Mouse (Mus musculus) CH12.LX (cell line): ENCODE measurements around the gene Ppil6.

Source experiments
- CTCF ChIP-seq, 2 experiments: IDR thresholded peaks in 1 of 2; conservative IDR thresholded peaks in 1 of 2; 2 replicates each; pipeline ENCODE4 v1.5.1; 2011 to 2012; ENCODE audit warnings: low read depth in 2 of 2, low read length in 2 of 2, improper control_type of control experiment in 1 of 2, inconsistent platforms in 1 of 2, mild to moderate bottlenecking in 1 of 2, moderate library complexity in 1 of 2
- EP300 ChIP-seq: IDR thresholded peaks from 2 replicates; pipeline ENCODE4 v1.6.1; 2011; ENCODE audit warnings: low read length, improper control_type of control experiment
- MAFK ChIP-seq: IDR thresholded peaks from 2 replicates; pipeline ENCODE4 v1.6.1; 2011; ENCODE audit warnings: low read length, improper control_type of control experiment; ENCODE audit not compliant: insufficient replicate concordance
- MAX ChIP-seq: IDR thresholded peaks from 2 replicates; pipeline ENCODE4 v1.6.1; 2011; ENCODE audit warnings: low read length, improper control_type of control experiment
- MYC ChIP-seq: IDR thresholded peaks from 2 replicates; pipeline ENCODE4 v1.6.1; 2011; ENCODE audit warnings: low read depth, mild to moderate bottlenecking, improper control_type of control experiment, low read length
- POLR2A ChIP-seq: IDR thresholded peaks from 2 replicates; pipeline ENCODE4 v1.6.1; 2011; ENCODE audit warnings: low read depth, mild to moderate bottlenecking, improper control_type of control experiment, low read length
- POLR2AphosphoS2 ChIP-seq: IDR thresholded peaks from 2 replicates; pipeline ENCODE4 v1.6.1; 2011; ENCODE audit warnings: low read depth, low read length, improper control_type of control experiment
- SIN3A ChIP-seq: IDR thresholded peaks from 2 replicates; pipeline ENCODE4 v1.6.1; 2012; ENCODE audit warnings: low read length, improper control_type of control experiment, inconsistent platforms
- TCF12 ChIP-seq: IDR thresholded peaks from 2 replicates; pipeline ENCODE4 v1.6.1; 2014; ENCODE audit warnings: low read depth, mild to moderate bottlenecking, inconsistent platforms, low read length, improper control_type of control experiment

- no peak for TF ChIP-seq MAFK
- no peak for TF ChIP-seq MYC
- TF ChIP-seq MAX, result no peak
- TF ChIP-seq CTCF (conservative IDR thresholded peaks at IDR 0.05 in 1 of 2, IDR thresholded peaks at IDR 0.05 in 1 of 2; ENCODE audit: low read depth in 2 of 2, low read length in 2 of 2), result no peak
- TF ChIP-seq TCF12, result no peak
- no peak for TF ChIP-seq POLR2AphosphoS2
- TF ChIP-seq SIN3A, result no peak
- no peak for TF ChIP-seq EP300
- TF ChIP-seq POLR2A, result no peak
Measured at GRCm38 (mm10) chr10:41553711-41554110, 63.5 kb downstream of the Ppil6 start.
